Mouse (Mus musculus): ENCODE results near the gene Krt79.

DNA sequence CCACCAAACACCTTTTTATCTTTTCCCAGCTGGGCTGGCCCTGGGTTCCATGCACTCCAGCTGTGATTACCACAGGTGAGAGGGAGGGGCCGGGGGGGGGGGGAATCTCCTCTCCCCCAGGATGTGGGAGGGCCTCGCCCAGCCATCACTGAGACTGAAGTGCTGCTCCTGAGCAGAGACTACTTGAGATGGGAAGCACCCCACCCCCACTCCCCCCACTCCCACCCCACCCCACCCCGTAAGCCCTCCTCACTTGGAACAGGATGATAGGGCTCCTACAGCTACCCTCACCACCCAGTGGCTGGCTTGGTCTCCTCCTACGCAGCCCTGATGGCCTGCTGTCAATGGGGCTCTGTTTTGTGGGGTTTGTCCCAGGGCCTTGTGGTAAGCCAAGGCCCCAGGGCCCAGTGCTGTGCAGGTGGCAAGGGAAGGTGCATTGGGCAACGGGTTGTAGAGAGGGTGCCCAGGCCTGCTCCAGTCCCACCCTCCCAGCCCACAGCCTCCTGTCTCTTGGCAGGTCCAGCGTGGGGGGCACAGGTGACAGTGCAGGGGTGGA is at the start of gene Krt79:
- TF ChIP-seq CTCF (conservative IDR thresholded peaks at IDR 0.05 in 1 of 2, IDR thresholded peaks at IDR 0.05 in 1 of 2; ENCODE audit: low read depth in 2 of 2, low read length in 2 of 2) (no peak), MAZ (IDR thresholded peaks at IDR 0.05; ENCODE audit: low read depth, low read length) (no peak), PAX5 (IDR thresholded peaks at IDR 0.05; ENCODE audit: low read length) (no peak), POLR2A (IDR thresholded peaks at IDR 0.05; ENCODE audit: low read depth, low read length) (no peak), ZKSCAN1 (IDR thresholded peaks at IDR 0.05; ENCODE audit: borderline replicate concordance, low read depth, low read length) (no peak), ELF1 (IDR thresholded peaks at IDR 0.05; ENCODE audit: low read depth, low read length) (no peak), MAX (IDR thresholded peaks at IDR 0.05; ENCODE audit: low read length) (no peak), JUN (IDR thresholded peaks at IDR 0.05; ENCODE audit: insufficient read depth, low read depth, low read length) (no peak), IRF4 (IDR thresholded peaks at IDR 0.05; ENCODE audit: low read depth, low read length) (no peak), HCFC1 (IDR thresholded peaks at IDR 0.05; ENCODE audit: low read depth, low read length) (no peak), NELFE (IDR thresholded peaks at IDR 0.05; ENCODE audit: low read depth, low read length) (no peak), JUND (conservative IDR thresholded peaks at IDR 0.05; ENCODE audit: low read depth, low read length) (no peak)
